Mouse (Mus musculus) B cell, adult 2 months (primary cell): ENCODE measurements at regions not wholly inside any gene's neighbourhood (a gene's known extent, or its start where the extent isn't known, plus 50 kb on each side); places are given as distances from the start of the nearest gene placed in this dataset.

Experiments
- DNase-seq, 2 experiments: peaks; one replicate each; pipeline ENCODE4 v3.0.0; 2022

- DNase-seq, result no peak
These were observed 345.2 kb upstream of the Tshz3 start for GRCm38 (mm10) chr7:36352761-36353160.

- DNase-seq, result no peak
These were observed 347.3 kb upstream of the Tshz3 start for GRCm38 (mm10) chr7:36350616-36351015.

GRCm38 (mm10) chr7:36348195-36348594 is 349.7 kb upstream of the Tshz3 start:
- no peak for DNase-seq

- no peak for DNase-seq
These were observed 363.1 kb upstream of the Tshz3 start for GRCm38 (mm10) chr7:36334857-36335256.

- no peak for DNase-seq
These were observed 363.8 kb upstream of the Tshz3 start for GRCm38 (mm10) chr7:36334091-36334490.

GRCm38 (mm10) chr7:36332633-36333032 is 365.3 kb upstream of the Tshz3 start:
- no peak for DNase-seq

- no peak for DNase-seq
These were observed 369.8 kb upstream of the Tshz3 start for GRCm38 (mm10) chr7:36328141-36328540.

GRCm38 (mm10) chr7:36324035-36324434 is 373.9 kb upstream of the Tshz3 start:
- no peak for DNase-seq

- DNase-seq, result no peak
These were observed 375.7 kb upstream of the Tshz3 start for GRCm38 (mm10) chr7:36322181-36322580.

- no peak for DNase-seq
These were observed 380.3 kb upstream of the Tshz3 start for GRCm38 (mm10) chr7:36317466-36318212.

- no peak for DNase-seq
These were observed 384.2 kb upstream of the Tshz3 start for GRCm38 (mm10) chr7:36313751-36314150.

- no peak for DNase-seq
These were observed 387.9 kb upstream of the Tshz3 start for GRCm38 (mm10) chr7:36309761-36310605.

GRCm38 (mm10) chr7:36308726-36309125 is 389.2 kb upstream of the Tshz3 start:
- no peak for DNase-seq

GRCm38 (mm10) chr7:36308106-36308620 is 389.8 kb upstream of the Tshz3 start:
- DNase-seq, result no peak

GRCm38 (mm10) chr7:36277275-36277674 is 420.6 kb upstream of the Tshz3 start:
- no peak for DNase-seq

GRCm38 (mm10) chr7:36268966-36269365 is 429.0 kb upstream of the Tshz3 start:
- no peak for DNase-seq

- DNase-seq, result no peak
These were observed 432.6 kb upstream of the Tshz3 start for GRCm38 (mm10) chr7:36265163-36265823.

GRCm38 (mm10) chr7:36262124-36262710 is 435.7 kb upstream of the Tshz3 start:
- no peak for DNase-seq

GRCm38 (mm10) chr7:36257102-36257501 is 440.8 kb upstream of the Tshz3 start:
- DNase-seq, result no peak

GRCm38 (mm10) chr7:36247356-36247755 is 444.6 kb upstream of the Zfp507 start:
- no peak for DNase-seq

- no peak for DNase-seq
These were observed 433.9 kb upstream of the Zfp507 start for GRCm38 (mm10) chr7:36236673-36237072.

- DNase-seq, result no peak
These were observed 426.2 kb upstream of the Zfp507 start for GRCm38 (mm10) chr7:36229031-36229430.

GRCm38 (mm10) chr7:36224416-36224815 is 421.6 kb upstream of the Zfp507 start:
- no peak for DNase-seq
